Mouse (Mus musculus): ENCODE results near the gene Synrg. TPM values are rescaled to one million over a fixed set of nuclear protein-coding genes. Genes with fewer than 3 reads are reported as not detected.

Gene Synrg
- total RNA-seq (2017) = 18.2 to 41.1 TPM (median 27.7 TPM) in 3 replicates

GRCm38 (mm10) chr11:83963991-83964921 is at the start of gene Synrg:
Gene Synrg (plus strand): TSS chr11:83964428.
- ATAC-seq (replicated peaks; ENCODE audit: insufficient number of reproducible peaks, low FRiP score, low TSS enrichment, poor library complexity, severe bottlenecking) = peak; percentile 84

GRCm38 (mm10) chr11:83914501-83914900 is 49.7 kb upstream of the Synrg start:
- no peak for ATAC-seq (replicated peaks; ENCODE audit: insufficient number of reproducible peaks, low FRiP score, low TSS enrichment, poor library complexity, severe bottlenecking)

GRCm38 (mm10) chr11:83922600-83922999 is 41.6 kb upstream of the Synrg start:
- ATAC-seq (replicated peaks; ENCODE audit: insufficient number of reproducible peaks, low FRiP score, low TSS enrichment, poor library complexity, severe bottlenecking) = no peak

- 0 out of 2 replicates have a peak, but pooled peaks have one; percentile 59 for ATAC-seq (replicated peaks; ENCODE audit: insufficient number of reproducible peaks, low FRiP score, low TSS enrichment, poor library complexity, severe bottlenecking)
These were observed 37.1 kb upstream of the Synrg start for GRCm38 (mm10) chr11:83927097-83927496.

GRCm38 (mm10) chr11:83932506-83933106 is 31.6 kb upstream of the Synrg start:
- ATAC-seq (replicated peaks; ENCODE audit: insufficient number of reproducible peaks, low FRiP score, low TSS enrichment, poor library complexity, severe bottlenecking) = no peak

GRCm38 (mm10) chr11:83933376-83933775 is 30.9 kb upstream of the Synrg start:
- ATAC-seq (replicated peaks; ENCODE audit: insufficient number of reproducible peaks, low FRiP score, low TSS enrichment, poor library complexity, severe bottlenecking) = no peak

- peak; percentile 74 for ATAC-seq (replicated peaks; ENCODE audit: insufficient number of reproducible peaks, low FRiP score, low TSS enrichment, poor library complexity, severe bottlenecking)
These were observed 28.1 kb upstream of the Synrg start for GRCm38 (mm10) chr11:83935986-83936665.

GRCm38 (mm10) chr11:83938556-83938955 is 25.7 kb upstream of the Synrg start:
- ATAC-seq (replicated peaks; ENCODE audit: insufficient number of reproducible peaks, low FRiP score, low TSS enrichment, poor library complexity, severe bottlenecking) = no peak

- peak; percentile 98 for ATAC-seq (replicated peaks; ENCODE audit: insufficient number of reproducible peaks, low FRiP score, low TSS enrichment, poor library complexity, severe bottlenecking)
These were observed 22.0 kb upstream of the Synrg start, which contains the start of gene Ddx52 for GRCm38 (mm10) chr11:83941950-83942840. Gene Ddx52 (plus strand): TSS chr11:83942062.

- no peak for ATAC-seq (replicated peaks; ENCODE audit: insufficient number of reproducible peaks, low FRiP score, low TSS enrichment, poor library complexity, severe bottlenecking)
These were observed 7.4 kb upstream of the Synrg start for GRCm38 (mm10) chr11:83956822-83957221.

- ATAC-seq (replicated peaks; ENCODE audit: insufficient number of reproducible peaks, low FRiP score, low TSS enrichment, poor library complexity, severe bottlenecking) = no peak
These were observed 2.2 kb upstream of the Synrg start for GRCm38 (mm10) chr11:83961983-83962382.

GRCm38 (mm10) chr11:83967436-83968204 is 3.4 kb downstream of the Synrg start:
- no peak for ATAC-seq (replicated peaks; ENCODE audit: insufficient number of reproducible peaks, low FRiP score, low TSS enrichment, poor library complexity, severe bottlenecking)

GRCm38 (mm10) chr11:83968205-83968575 is 4.0 kb downstream of the Synrg start:
- no peak for ATAC-seq (replicated peaks; ENCODE audit: insufficient number of reproducible peaks, low FRiP score, low TSS enrichment, poor library complexity, severe bottlenecking)

- no peak for ATAC-seq (replicated peaks; ENCODE audit: insufficient number of reproducible peaks, low FRiP score, low TSS enrichment, poor library complexity, severe bottlenecking)
These were observed 4.8 kb downstream of the Synrg start for GRCm38 (mm10) chr11:83969040-83969439.

GRCm38 (mm10) chr11:83974561-83975346 is 10.5 kb downstream of the Synrg start:
- ATAC-seq (replicated peaks; ENCODE audit: insufficient number of reproducible peaks, low FRiP score, low TSS enrichment, poor library complexity, severe bottlenecking) = no peak

GRCm38 (mm10) chr11:83975488-83975887 is 11.3 kb downstream of the Synrg start:
- no peak for ATAC-seq (replicated peaks; ENCODE audit: insufficient number of reproducible peaks, low FRiP score, low TSS enrichment, poor library complexity, severe bottlenecking)
